ENCODE assay signal across 13 mouse cellular contexts in the genomic region with DNA sequence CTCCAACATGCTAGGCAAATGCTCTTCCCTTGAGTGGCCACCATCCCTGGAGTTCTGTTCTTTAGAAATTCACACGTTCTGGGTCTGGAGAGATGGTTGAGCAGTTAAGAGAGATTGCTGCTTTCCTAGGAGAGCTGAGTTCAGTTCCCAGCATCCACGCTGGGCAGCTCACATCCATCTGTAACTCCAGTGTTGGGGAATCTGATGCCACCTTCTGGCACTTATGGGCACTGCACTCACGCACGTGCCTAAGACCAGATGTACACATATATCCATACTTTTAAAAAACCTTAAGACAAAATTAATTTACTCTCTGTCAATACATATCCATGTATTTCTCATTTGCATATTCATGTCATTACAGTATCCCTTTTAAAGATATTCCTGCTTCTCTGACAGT.
DNase-seq lines count a peak whose midpoint lies in the region; ATAC-seq and TF ChIP-seq lines count a peak whose summit lies in the region.
"Had no signal": no experiment of that assay in that cellular context is flagged by ENCODE, and none has a peak within 500 bp of the region (broad histone marks: within the 10 kb centered on the region; RNA-seq: fewer than 3 reads in every experiment).

No protein-coding gene starts in this region.

- 93% methylated on average over 4 of the region's 4 CpGs for WGBS in kidney, postnatal 0 days

- no peak for TF ChIP-seq POLR2A in CH12.LX (IDR thresholded peaks at IDR 0.05; ENCODE audit: low read depth, low read length)
- TF ChIP-seq POLR2A in cortical plate, adult 2 months (IDR thresholded peaks at IDR 0.05; ENCODE audit: extremely low read depth, insufficient read depth, low read length), result no peak

- H3K9ac ChIP-seq in kidney, postnatal 0 days (ENCODE audit: low read depth, low read length), result no peak overlapping the region
- H3K9ac ChIP-seq in CH12.LX (ENCODE audit: insufficient read depth, low read depth), result no peak overlapping the region
- H3K9ac ChIP-seq: embryonic facial prominence, embryonic 13.5 days; hindbrain, embryonic 12.5 days; kidney, embryonic 15.5 days; limb, embryonic 15.5 days had no signal

- no peak overlapping the region for H3K4me3 ChIP-seq in kidney, postnatal 0 days (replicated peaks; ENCODE audit: low read depth, low read length)
- no peak overlapping the region for H3K4me3 ChIP-seq in CH12.LX (replicated peaks in 1 of 3; ENCODE audit: low read depth in 2 of 3, low read length in 2 of 3, poor library complexity in 1 of 3)
- H3K4me3 ChIP-seq in cortical plate, adult 2 months (ENCODE audit: insufficient read depth, low read length), result no peak overlapping the region
- H3K4me3 ChIP-seq: embryonic facial prominence, embryonic 13.5 days; hindbrain, embryonic 12.5 days; kidney, embryonic 15.5 days; limb, embryonic 15.5 days had no signal

- no peaks in the 10 kb centered on the region for H3K79me2 ChIP-seq in CH12.LX (replicated peaks; ENCODE audit: control insufficient read depth, extremely low read depth, insufficient read depth, poor library complexity, severe bottlenecking)

- H3K4me2 ChIP-seq in kidney, postnatal 0 days (ENCODE audit: low read length), result no peak overlapping the region
- no peak overlapping the region for H3K4me2 ChIP-seq in CH12.LX (ENCODE audit: insufficient read depth, low read depth, poor library complexity, severe bottlenecking)
- H3K4me2 ChIP-seq: embryonic facial prominence, embryonic 13.5 days; heart, embryonic 11.5 days; hindbrain, embryonic 12.5 days; kidney, embryonic 15.5 days; limb, embryonic 15.5 days had no signal

- DNase-seq in kidney, postnatal 0 days (ENCODE audit: low spot score), result no peak
- no peak for DNase-seq in kidney, postnatal 36 days
- peak; percentile 49 for DNase-seq in 416B (ENCODE audit: low read depth)
- no peak for DNase-seq in CH12.LX (ENCODE audit: extremely low read depth)
- DNase-seq in thymus, postnatal 14 days, result no peak
- DNase-seq in adrenal gland, adult 8-10 months, result no peak
- no peak for DNase-seq in heart, postnatal 25 days (ENCODE audit: low spot score)

- ATAC-seq in kidney, postnatal 0 days (replicated peaks; ENCODE audit: low FRiP score, low read depth), result no peak

- H3K27me3 ChIP-seq in kidney, postnatal 0 days (ENCODE audit: insufficient read depth, low read length), result no peaks in the 10 kb centered on the region
- no peaks in the 10 kb centered on the region for H3K27me3 ChIP-seq in CH12.LX (replicated peaks)
- H3K27me3 ChIP-seq: embryonic facial prominence, embryonic 13.5 days; hindbrain, embryonic 12.5 days; kidney, embryonic 15.5 days; limb, embryonic 15.5 days had no signal

- dilution Hi-C loops in CH12.LX (cut with MboI; ENCODE audit: extremely low pct_ligation_motif_present, extremely low pct_unique_long_range_greater_than_20kb, low sequenced_read_pairs), result no loop called here

- TF ChIP-seq RAD21 in CH12.LX (IDR thresholded peaks at IDR 0.05; ENCODE audit: low read depth, low read length), result no peak

- no peaks in the 10 kb centered on the region for H3K36me3 ChIP-seq in kidney, postnatal 0 days (ENCODE audit: insufficient read depth, low read length)
- H3K36me3 ChIP-seq in CH12.LX (replicated peaks in 1 of 2; ENCODE audit: control insufficient read depth in 1 of 2, insufficient read depth in 1 of 2, low read length in 1 of 2), result peaks cover 14 to 72% of the 10 kb centered on the region in 2 experiments

- TF ChIP-seq EP300 in CH12.LX (IDR thresholded peaks at IDR 0.05; ENCODE audit: low read length), result no peak

- H3K9me3 ChIP-seq in kidney, postnatal 0 days (replicated peaks; ENCODE audit: low read length), result no peaks in the 10 kb centered on the region
- H3K9me3 ChIP-seq in CH12.LX (replicated peaks; ENCODE audit: low read length), result no peaks in the 10 kb centered on the region
- H3K9me3 ChIP-seq: embryonic facial prominence, embryonic 13.5 days; hindbrain, embryonic 12.5 days; kidney, embryonic 15.5 days; limb, embryonic 15.5 days had no signal

- in situ Hi-C loops in CH12.LX (cut with MboI; ENCODE audit: low pct_ligation_motif_present, low pct_unique_long_range_greater_than_20kb, low sequenced_read_pairs), result no loop called here

- H3K4me1 ChIP-seq in kidney, postnatal 0 days (replicated peaks; ENCODE audit: insufficient read depth, low read length), result peaks cover 2% of the 10 kb centered on the region; the same call in 1 of the 2 replicates
- H3K4me1 ChIP-seq in CH12.LX (ENCODE audit: control insufficient read depth in 1 of 2, insufficient read depth in 2 of 2), result peaks cover 0 to 6% of the 10 kb centered on the region in 2 experiments; a peak in 1 of 4 replicates
- peaks cover 15% of the 10 kb centered on the region for H3K4me1 ChIP-seq in cortical plate, adult 2 months (ENCODE audit: control insufficient read depth, insufficient read depth, low read length)

- no peak overlapping the region for H3K27ac ChIP-seq in kidney, postnatal 0 days
- H3K27ac ChIP-seq in CH12.LX (ENCODE audit: insufficient read depth, low read depth), result no peak overlapping the region
- H3K27ac ChIP-seq in cortical plate, adult 2 months (ENCODE audit: insufficient read depth, low read length), result no peak overlapping the region
- H3K27ac ChIP-seq: embryonic facial prominence, embryonic 13.5 days; hindbrain, embryonic 12.5 days; kidney, embryonic 15.5 days; limb, embryonic 15.5 days had no signal

- intact Hi-C loops in heart, postnatal 25 days (cut with DNase I), result loop anchor here (2.0 to 5.0 kb wide), 2 partner anchors 34 to 52 kb away; no protein-coding TSS in a partner anchor

- TF ChIP-seq CTCF in kidney, postnatal 0 days (IDR thresholded peaks at IDR 0.05; ENCODE audit: low read depth), result peak; percentile 46
- peak; percentile 48 to 49; a peak in 3 of 4 replicates for TF ChIP-seq CTCF in CH12.LX (conservative IDR thresholded peaks at IDR 0.05 in 1 of 2, IDR thresholded peaks at IDR 0.05 in 1 of 2; ENCODE audit: low read depth in 2 of 2, low read length in 2 of 2)
- TF ChIP-seq CTCF in cortical plate, adult 2 months (IDR thresholded peaks at IDR 0.05; ENCODE audit: extremely low read depth, insufficient read depth, low read length), result peak; percentile 40

TF ChIP-seq in CH12.LX, 34 proteins besides CTCF, POLR2A, EP300 and RAD21:
- no peak for TF ChIP-seq MAX (IDR thresholded peaks at IDR 0.05; ENCODE audit: low read length)
- TF ChIP-seq ETS1 (conservative IDR thresholded peaks at IDR 0.05; ENCODE audit: low read depth, low read length), result no peak
- no peak for TF ChIP-seq HCFC1 (IDR thresholded peaks at IDR 0.05; ENCODE audit: low read depth, low read length)
- no peak for TF ChIP-seq BHLHE40 (IDR thresholded peaks at IDR 0.05; ENCODE audit: low read depth, low read length)
- no peak for TF ChIP-seq MYC (IDR thresholded peaks at IDR 0.05; ENCODE audit: low read depth, low read length)
TF ChIP-seq in CH12.LX: peak in this region for 0.
